Mouse (Mus musculus) spleen, adult 2 months (tissue): ENCODE data around the gene Gga1. TPM values are rescaled to one million over a fixed set of nuclear protein-coding genes. Genes with fewer than 3 reads are reported as not detected.

Source experiments
- DNase-seq, 2 experiments: peaks; one replicate each; pipeline versions ENCODE4 v3.0.0 to v3.0.0-alpha.2; 2012 to 2021; ENCODE audit warnings: low spot score in 2 of 2, low read depth in 1 of 2
- H3K27ac ChIP-seq: fragments of 200-500 bp; 2 replicates; pipeline ENCODE4 v1.5.1; 2012; ENCODE audit warnings: low read length, inconsistent platforms; ENCODE audit not compliant: insufficient read depth
- H3K27me3 ChIP-seq: fragments of 200-500 bp; 2 replicates; pipeline ENCODE4 v1.6.1; 2012; ENCODE audit warnings: mild to moderate bottlenecking, moderate library complexity, low read length, inconsistent platforms; ENCODE audit not compliant: control insufficient read depth, insufficient read depth
- H3K36me3 ChIP-seq: fragments of 200-500 bp; 2 replicates; pipeline ENCODE4 v1.6.1; 2012; ENCODE audit warnings: mild to moderate bottlenecking, low read length, inconsistent platforms; ENCODE audit not compliant: control insufficient read depth, insufficient read depth
- H3K4me1 ChIP-seq: fragments of 200-500 bp; 2 replicates; pipeline ENCODE4 v1.6.1; 2011; ENCODE audit warnings: inconsistent platforms; ENCODE audit not compliant: control insufficient read depth, insufficient read depth, insufficient read length
- H3K4me3 ChIP-seq: fragments of 200-500 bp; 2 replicates; pipeline ENCODE4 v1.5.1; 2011; ENCODE audit warnings: mild to moderate bottlenecking, inconsistent platforms; ENCODE audit not compliant: insufficient read depth, insufficient read length; ENCODE audit errors: extremely low read depth
- CTCF ChIP-seq: fragments of 200-500 bp; IDR thresholded peaks from 2 replicates; pipeline ENCODE4 v1.5.1; 2011; ENCODE audit warnings: mild to moderate bottlenecking, inconsistent platforms; ENCODE audit not compliant: insufficient read depth, insufficient read length, insufficient replicate concordance; ENCODE audit errors: extremely low read depth
- POLR2A ChIP-seq: fragments of 200-500 bp; IDR thresholded peaks from 2 replicates; pipeline ENCODE4 v1.6.1; 2011; ENCODE audit warnings: low read depth, low read length, inconsistent platforms
- WGBS: fragments of 180-500 bp; shearing (Covaris S2); methylation state at CpG from one replicate; pipeline ENCODE4 v1.1.7; 2018; 5-methylcytosine and 5-hydroxymethylcytosine counted together
- polyA plus RNA-seq: library from polyadenylated mRNA; depleted of rRNA; stranded (reverse); fragments of >200 nt; gene quantifications from 2 replicates; pipeline ENCODE4 v1.2.3, GENCODE M21; 2012

Gene Gga1
- polyA plus RNA-seq, 1 experiment = 70.2 TPM

DNA sequence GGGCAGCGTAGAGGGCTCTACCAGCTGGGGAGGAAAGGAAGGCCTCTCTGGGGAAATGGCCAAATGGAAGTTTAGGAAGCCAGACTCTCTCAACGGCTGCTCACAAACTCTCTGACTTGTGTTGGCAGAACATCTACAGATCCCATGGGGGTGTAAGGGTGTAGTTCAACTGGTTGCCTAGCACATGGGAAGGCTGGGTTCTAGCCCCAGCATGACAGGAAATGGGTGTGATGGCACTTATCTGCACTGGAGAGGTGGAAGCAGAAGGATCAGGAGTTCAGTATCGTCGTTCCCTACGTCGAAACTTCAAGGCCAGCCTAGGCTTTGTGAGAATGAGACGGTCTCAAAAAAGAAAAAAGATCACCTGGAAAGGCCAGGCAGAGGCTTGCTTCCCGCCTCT, 32.0 kb downstream of the Gga1 start:
- TF ChIP-seq POLR2A = no peak
- TF ChIP-seq CTCF = no peak
- Histone ChIP-seq H3K27ac (no peak overlapping the region), H3K27me3 (no peaks in the 10 kb centered on the region), H3K4me1 (peaks cover 2% of the 10 kb centered on the region), H3K36me3 (peaks cover 42% of the 10 kb centered on the region), H3K4me3 (no peak overlapping the region)
- WGBS = 85% methylated on average over 8 of the region's 8 CpGs
- no peak for DNase-seq

DNA sequence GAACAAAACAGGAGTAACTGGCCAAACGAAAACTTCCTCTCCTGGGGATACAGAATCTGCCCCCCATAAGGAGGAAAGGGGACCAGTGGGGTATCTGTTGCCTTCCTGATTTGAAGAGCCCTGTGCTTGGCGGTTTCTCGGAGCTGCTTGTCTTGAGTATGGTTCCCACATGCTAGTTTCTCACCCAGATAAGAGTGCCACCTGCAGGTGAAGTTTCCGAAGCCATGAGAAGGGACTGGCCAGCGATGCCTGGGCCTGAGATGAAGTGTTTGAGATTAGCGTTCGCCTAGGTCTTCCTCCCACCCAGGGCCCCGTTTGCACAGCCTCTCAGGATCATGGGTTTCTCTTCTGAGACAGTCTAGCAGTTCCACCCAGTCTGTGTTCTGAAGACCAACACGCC, 35.0 kb downstream of the Gga1 start:
- 51% methylated on average over 9 of the region's 9 CpGs for WGBS
- Histone ChIP-seq H3K27ac (no peak overlapping the region), H3K4me1 (peaks cover 6% of the 10 kb centered on the region), H3K36me3 (peaks cover 18% of the 10 kb centered on the region), H3K4me3 (no peak overlapping the region), H3K27me3 (no peaks in the 10 kb centered on the region)
- peak in 1 of 2 experiments; percentile 55 for DNase-seq
- peak; percentile 42; the same call in 1 of the 2 replicates for TF ChIP-seq CTCF
- no peak for TF ChIP-seq POLR2A

DNA sequence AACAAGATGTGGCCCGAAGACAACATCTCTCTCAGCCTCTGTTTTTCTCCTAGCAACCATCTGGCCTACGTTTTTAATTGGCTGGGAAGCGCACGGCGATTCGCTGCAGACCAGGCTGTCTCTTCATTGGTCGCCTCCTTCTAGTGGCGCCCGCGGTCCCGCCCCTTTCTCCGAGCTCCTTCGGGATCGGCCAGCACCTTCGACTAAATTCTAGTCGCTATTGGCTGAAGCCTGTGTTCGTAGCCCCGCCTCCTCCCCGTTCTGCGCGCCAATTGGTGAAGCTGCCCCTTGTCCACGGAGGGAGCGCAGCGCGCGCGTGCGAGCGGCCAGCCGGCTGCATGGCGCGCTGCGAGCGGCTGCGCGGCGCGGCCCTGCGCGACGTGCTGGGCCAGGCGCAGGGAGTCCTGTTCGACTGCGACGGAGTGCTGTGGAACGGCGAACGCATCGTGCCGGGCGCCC, 36.7 kb downstream of the Gga1 start, which contains the start of gene Pdxp:
Gene Pdxp, plus strand, starts transcription at position 288 of the 459 bp plus-strand sequence.
- peaks cover 6% of the 10 kb centered on the region for H3K4me1 ChIP-seq
- peak within 1 kb of the TSS; percentile 50 for H3K27ac ChIP-seq
- H3K4me3 ChIP-seq = peak within 1 kb of the TSS; percentile 63
- peak; percentile 95 to 96 for DNase-seq
- H3K36me3 ChIP-seq = peaks cover 12% of the 10 kb centered on the region
- TF ChIP-seq CTCF (no peak), POLR2A (peak; percentile 41)
- H3K27me3 ChIP-seq = no peaks in the 10 kb centered on the region
- under 1% methylated on average over 51 of the region's 51 CpGs for WGBS

DNA sequence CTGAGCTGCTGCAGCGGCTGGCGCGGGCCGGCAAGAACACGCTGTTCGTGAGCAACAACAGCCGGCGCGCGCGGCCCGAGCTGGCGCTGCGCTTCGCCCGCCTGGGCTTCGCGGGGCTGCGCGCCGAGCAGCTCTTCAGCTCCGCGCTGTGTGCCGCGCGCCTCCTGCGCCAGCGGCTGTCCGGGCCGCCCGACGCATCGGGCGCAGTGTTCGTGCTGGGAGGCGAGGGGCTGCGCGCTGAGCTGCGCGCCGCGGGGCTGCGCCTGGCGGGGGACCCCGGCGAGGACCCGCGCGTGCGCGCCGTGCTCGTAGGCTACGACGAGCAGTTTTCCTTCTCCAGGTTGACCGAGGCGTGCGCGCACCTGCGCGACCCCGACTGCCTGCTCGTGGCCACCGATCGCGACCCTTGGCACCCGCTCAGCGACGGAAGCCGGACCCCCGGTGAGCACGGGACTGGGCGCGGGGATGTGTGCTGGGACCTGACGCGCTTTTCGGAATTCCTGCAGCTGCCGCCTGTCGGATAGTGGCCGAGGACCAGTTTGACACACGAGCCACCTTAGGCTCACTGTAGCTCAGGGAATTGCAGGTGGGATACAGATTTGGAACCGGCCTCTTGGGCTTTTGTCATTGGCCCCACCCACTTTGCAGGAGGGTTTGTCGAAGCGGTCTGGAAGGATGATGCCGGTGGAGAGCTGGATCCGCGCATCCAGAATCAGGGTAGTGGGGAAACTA, 37.3 kb downstream of the Gga1 start:
- Histone ChIP-seq H3K27me3 (no peaks in the 10 kb centered on the region), H3K4me1 (peaks cover 6% of the 10 kb centered on the region), H3K4me3 (peak overlapping the region; percentile 63), H3K27ac (peak overlapping the region; percentile 50), H3K36me3 (peaks cover 8% of the 10 kb centered on the region)
- no peak for TF ChIP-seq CTCF
- TF ChIP-seq POLR2A = no peak
- 2% methylated on average over 87 of the region's 87 CpGs for WGBS
- no peak for DNase-seq

DNA sequence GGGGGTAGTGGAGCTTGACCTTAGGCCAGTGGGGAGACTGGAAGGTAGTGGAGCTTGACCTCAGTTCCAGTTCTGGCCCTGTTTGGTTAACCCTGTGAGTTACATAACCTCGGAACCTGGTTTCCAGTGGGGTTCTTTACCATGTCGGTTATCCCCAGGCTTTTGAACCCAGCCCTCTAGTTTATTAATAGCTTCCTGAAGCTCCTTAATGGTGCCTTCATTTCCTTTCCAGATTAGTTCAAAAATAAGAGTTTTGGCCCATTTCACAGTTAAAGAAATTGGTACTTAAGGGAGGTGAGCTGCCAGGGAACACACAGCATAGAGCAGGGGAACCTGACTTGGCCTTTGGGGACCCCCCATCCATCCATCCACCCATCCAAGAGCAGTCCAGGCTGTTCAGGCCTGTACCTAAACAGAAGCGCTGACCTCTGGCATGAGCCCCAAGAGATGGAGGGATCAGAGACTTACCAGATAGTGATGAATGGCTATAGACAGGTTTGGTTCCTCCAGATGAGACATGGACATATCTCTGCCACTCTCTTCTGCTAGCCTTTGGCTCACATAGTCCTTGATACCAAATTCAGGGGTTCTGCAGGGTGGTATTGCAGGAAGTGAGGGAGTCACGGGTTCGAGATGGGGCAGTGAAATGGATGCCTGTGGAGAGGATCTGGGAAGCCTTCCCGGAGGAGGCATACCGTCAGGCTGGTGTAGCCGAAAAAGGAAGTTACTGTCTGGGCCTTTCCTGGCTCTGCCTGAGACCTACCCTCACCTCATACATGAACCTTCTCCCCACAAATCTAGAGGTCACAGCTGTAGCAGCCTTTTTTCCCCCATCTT, 38.1 kb downstream of the Gga1 start:
- no peak for DNase-seq
- Histone ChIP-seq H3K27ac (no peak overlapping the region), H3K4me1 (peaks cover 6% of the 10 kb centered on the region), H3K27me3 (no peaks in the 10 kb centered on the region), H3K36me3 (peaks cover 7% of the 10 kb centered on the region), H3K4me3 (peak overlapping the region; percentile 63; the same call in 1 of the 2 replicates)
- TF ChIP-seq CTCF = no peak
- TF ChIP-seq POLR2A = no peak
- 48% methylated on average over 8 of the region's 8 CpGs for WGBS

DNA sequence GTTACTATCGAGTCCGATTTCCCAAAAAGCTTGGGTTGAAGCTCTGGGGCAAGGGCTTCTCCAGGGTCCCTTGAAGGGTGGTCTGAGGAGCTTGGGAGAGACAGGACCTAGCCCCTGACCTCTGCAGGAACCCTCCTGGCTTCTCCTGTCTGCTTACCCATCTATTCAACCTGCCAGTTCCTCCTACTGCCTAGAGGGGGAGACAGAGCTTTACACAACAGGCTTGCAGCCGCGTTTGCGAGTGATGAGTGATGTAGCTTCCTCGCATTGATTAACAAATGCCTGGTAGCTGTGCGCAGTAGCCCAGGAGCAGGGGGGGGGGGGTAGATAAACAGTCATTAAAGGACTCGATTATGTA, 38.6 kb downstream of the Gga1 start:
- no peak overlapping the region for H3K27ac ChIP-seq
- no peaks in the 10 kb centered on the region for H3K27me3 ChIP-seq
- DNase-seq = peak; percentile 74 to 76
- WGBS = 8% methylated on average over 8 of the region's 8 CpGs
- no peak overlapping the region for H3K4me3 ChIP-seq
- TF ChIP-seq CTCF (peak; percentile 96; the same call in 1 of the 2 replicates), POLR2A (no peak)
- H3K4me1 ChIP-seq = peaks cover 6% of the 10 kb centered on the region
- H3K36me3 ChIP-seq = peaks cover 6% of the 10 kb centered on the region
